Mouse (Mus musculus) bone marrow, adult 2 months (tissue): ENCODE results near the gene Anks1b.

Experiments
- CTCF ChIP-seq: fragments of 200-500 bp; IDR thresholded peaks from 2 replicates; pipeline ENCODE4 v1.5.1; 2011; ENCODE audit warnings: low read length, control low read depth; ENCODE audit not compliant: control insufficient read depth, insufficient read depth
- POLR2A ChIP-seq: fragments of 200-500 bp; IDR thresholded peaks from 2 replicates; pipeline ENCODE4 v1.6.1; 2011; ENCODE audit warnings: low read depth, mild to moderate bottlenecking, control low read depth, low read length, borderline replicate concordance; ENCODE audit not compliant: control insufficient read depth

DNA sequence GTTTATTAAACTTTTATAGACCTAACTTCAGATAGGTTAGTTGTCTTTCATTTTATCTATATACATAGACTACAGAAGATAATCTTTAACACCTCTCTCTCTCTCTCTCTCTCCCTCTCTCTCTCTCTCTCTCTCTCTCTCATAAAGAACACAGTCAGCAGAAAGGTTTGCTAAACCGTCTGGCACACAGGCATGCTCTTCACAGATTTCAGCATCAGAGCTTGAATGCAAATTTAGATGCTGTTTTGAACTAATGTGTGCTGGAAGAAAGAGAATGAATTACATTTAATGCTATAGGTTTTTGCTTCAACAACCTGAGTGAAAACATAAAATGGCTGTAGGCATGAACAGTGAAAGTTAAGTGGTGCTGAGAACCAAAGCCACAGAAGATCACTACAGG, 429.9 kb downstream of the Anks1b start:
- TF ChIP-seq CTCF: no peak
- TF ChIP-seq POLR2A: no peak
